Mouse (Mus musculus): Measurements from ENCODE around the gene Wdr60.

DNA sequence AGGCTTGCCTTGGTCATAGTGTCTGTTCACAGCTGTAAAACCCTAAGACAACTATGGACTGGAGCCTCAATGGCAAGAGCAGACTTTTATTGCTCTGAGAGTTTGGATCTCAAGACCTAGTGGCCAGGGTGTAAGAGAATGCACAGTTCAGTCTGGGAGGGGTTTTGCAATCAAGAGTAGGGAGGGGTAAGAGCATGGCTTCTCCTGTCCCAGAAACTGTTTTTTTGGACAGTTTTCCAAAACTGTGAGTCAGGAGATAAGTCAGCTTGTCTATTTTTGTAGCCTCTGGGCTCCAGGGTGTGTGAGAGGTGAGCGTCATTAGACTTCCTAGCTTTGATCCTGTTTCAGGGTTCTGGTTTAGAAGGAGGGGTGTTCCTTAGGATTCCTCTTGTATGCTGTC lies 15.7 kb upstream of the Wdr60 start:
- TF ChIP-seq CTCF (IDR thresholded peaks at IDR 0.05; ENCODE audit: low read depth): no peak
- no peak for TF ChIP-seq EP300 (IDR thresholded peaks at IDR 0.05; ENCODE audit: low read depth)
